Mouse (Mus musculus) CH12.LX (cell line): ENCODE measurements at regions not wholly inside any gene's neighbourhood (a gene's known extent, or its start where the extent isn't known, plus 50 kb on each side); places are given as distances from the start of the nearest gene placed in this dataset.

ENCODE experiments used
- CHD2 ChIP-seq: IDR thresholded peaks from 2 replicates; pipeline ENCODE4 v1.6.1; 2011; ENCODE audit warnings: low read length, improper control_type of control experiment
- CTCF ChIP-seq, 2 experiments: IDR thresholded peaks in 1 of 2; conservative IDR thresholded peaks in 1 of 2; 2 replicates each; pipeline ENCODE4 v1.5.1; 2011 to 2012; ENCODE audit warnings: low read depth in 2 of 2, low read length in 2 of 2, improper control_type of control experiment in 1 of 2, inconsistent platforms in 1 of 2, mild to moderate bottlenecking in 1 of 2, moderate library complexity in 1 of 2
- SIN3A ChIP-seq: IDR thresholded peaks from 2 replicates; pipeline ENCODE4 v1.6.1; 2012; ENCODE audit warnings: low read length, improper control_type of control experiment, inconsistent platforms
- TCF12 ChIP-seq: IDR thresholded peaks from 2 replicates; pipeline ENCODE4 v1.6.1; 2014; ENCODE audit warnings: low read depth, mild to moderate bottlenecking, inconsistent platforms, low read length, improper control_type of control experiment

- no peak for TF ChIP-seq CTCF (conservative IDR thresholded peaks at IDR 0.05 in 1 of 2, IDR thresholded peaks at IDR 0.05 in 1 of 2; ENCODE audit: low read depth in 2 of 2, low read length in 2 of 2)
- peak; percentile 58 for TF ChIP-seq TCF12
- no peak for TF ChIP-seq CHD2
- TF ChIP-seq SIN3A = peak; percentile 17; the same call in 1 of the 2 replicates
Measured at GRCm38 (mm10) chr1:184444189-184444588, 288.2 kb downstream of the Hlx start.
